9 mouse cellular contexts compared by ENCODE assay signal in genomic region chr1:37250643-37251310, GRCm38 (mm10). TPM values are rescaled to one million over a fixed set of nuclear protein-coding genes. Genes with fewer than 3 reads are reported as not detected.
DNase-seq lines count a peak whose midpoint lies in the region; ATAC-seq lines count a peak whose summit lies in the region.
"Had no signal": no experiment of that assay in that cellular context is flagged by ENCODE, and none has a peak within 500 bp of the region (broad histone marks: within the 10 kb centered on the region; RNA-seq: fewer than 3 reads in every experiment).

No protein-coding gene starts in this region.

- no peak for ATAC-seq in kidney, embryonic 14.5 days (ENCODE audit: low FRiP score, low TSS enrichment)
- ATAC-seq in liver, embryonic 11.5 days (replicated peaks; ENCODE audit: low FRiP score): no peak
- ATAC-seq in neural tube, embryonic 15.5 days (ENCODE audit: low FRiP score): 0 out of 2 replicates have a peak, but pooled peaks have one; percentile 57

- H3K36me3 ChIP-seq in kidney, embryonic 14.5 days (ENCODE audit: control insufficient read depth, insufficient read depth, low read length): no peaks in the 10 kb centered on the region
- no peaks in the 10 kb centered on the region for H3K36me3 ChIP-seq in liver, embryonic 11.5 days (ENCODE audit: control insufficient read depth, insufficient read depth, low read length)
- H3K36me3 ChIP-seq in neural tube, embryonic 15.5 days: no peaks in the 10 kb centered on the region
- H3K36me3 ChIP-seq: embryonic facial prominence, embryonic 12.5 days had no signal

- WGBS in kidney, embryonic 14.5 days: 40% methylated on average over 5 of the region's 5 CpGs
- WGBS in liver, embryonic 11.5 days: 40% methylated on average over 5 of the region's 5 CpGs
- WGBS in neural tube, embryonic 15.5 days: 41% methylated on average over 5 of the region's 5 CpGs

- H3K9ac ChIP-seq in kidney, embryonic 14.5 days (ENCODE audit: low read depth, low read length): no peak overlapping the region
- H3K9ac ChIP-seq in liver, embryonic 11.5 days (ENCODE audit: low read depth, low read length): no peak overlapping the region
- no peak overlapping the region for H3K9ac ChIP-seq in neural tube, embryonic 15.5 days (replicated peaks)
- H3K9ac ChIP-seq: embryonic facial prominence, embryonic 12.5 days had no signal

- peak; percentile 54 for DNase-seq in kidney, adult 11 months
- DNase-seq in cerebellum, adult 8-10 months: peak; percentile 85
- DNase-seq in frontal cortex, postnatal 10 days (ENCODE audit: low spot score in 2 of 2): peak; percentile 42 to 78
- peak; percentile 82 for DNase-seq in kidney, adult 9 months
- peak; percentile 55 for DNase-seq in liver, embryonic 11.5 days (ENCODE audit: low spot score)
- DNase-seq in telencephalon, adult 2 months (ENCODE audit: low read depth, low spot score): peak; percentile 58

- H3K27ac ChIP-seq in kidney, embryonic 14.5 days (ENCODE audit: low read depth, low read length): no peak overlapping the region
- H3K27ac ChIP-seq in liver, embryonic 11.5 days (ENCODE audit: low read depth, low read length): no peak overlapping the region
- H3K27ac ChIP-seq in neural tube, embryonic 15.5 days (replicated peaks): no peak overlapping the region
- H3K27ac ChIP-seq: embryonic facial prominence, embryonic 12.5 days had no signal

- no peak overlapping the region for H3K4me3 ChIP-seq in kidney, embryonic 14.5 days (ENCODE audit: low read length)
- H3K4me3 ChIP-seq in liver, embryonic 11.5 days (ENCODE audit: low read depth, low read length): no peak overlapping the region
- no peak overlapping the region for H3K4me3 ChIP-seq in neural tube, embryonic 15.5 days (replicated peaks)
- H3K4me3 ChIP-seq: embryonic facial prominence, embryonic 12.5 days had no signal

- no peak overlapping the region for H3K4me2 ChIP-seq in kidney, embryonic 14.5 days (replicated peaks; ENCODE audit: low read depth, low read length)
- H3K4me2 ChIP-seq in liver, embryonic 11.5 days: no peak overlapping the region
- H3K4me2 ChIP-seq in neural tube, embryonic 15.5 days: no peak overlapping the region
- H3K4me2 ChIP-seq: embryonic facial prominence, embryonic 12.5 days had no signal

- no peaks in the 10 kb centered on the region for H3K27me3 ChIP-seq in kidney, embryonic 14.5 days (ENCODE audit: control insufficient read depth, insufficient read depth, low read length)
- H3K27me3 ChIP-seq in liver, embryonic 11.5 days (replicated peaks; ENCODE audit: control insufficient read depth, insufficient read depth, low read length): no peaks in the 10 kb centered on the region
- H3K27me3 ChIP-seq in neural tube, embryonic 15.5 days (replicated peaks): no peaks in the 10 kb centered on the region
- H3K27me3 ChIP-seq: embryonic facial prominence, embryonic 12.5 days had no signal

- H3K4me1 ChIP-seq in kidney, embryonic 14.5 days (ENCODE audit: control insufficient read depth, insufficient read depth, low read length): no peaks in the 10 kb centered on the region
- no peaks in the 10 kb centered on the region for H3K4me1 ChIP-seq in liver, embryonic 11.5 days (replicated peaks; ENCODE audit: control insufficient read depth, insufficient read depth, low read length)
- no peaks in the 10 kb centered on the region for H3K4me1 ChIP-seq in neural tube, embryonic 15.5 days

- no peaks in the 10 kb centered on the region for H3K9me3 ChIP-seq in kidney, embryonic 14.5 days (ENCODE audit: control insufficient read depth, low read length)
- H3K9me3 ChIP-seq in liver, embryonic 11.5 days (ENCODE audit: control insufficient read depth, low read length): no peaks in the 10 kb centered on the region
- no peaks in the 10 kb centered on the region for H3K9me3 ChIP-seq in neural tube, embryonic 15.5 days (replicated peaks)
- H3K9me3 ChIP-seq: embryonic facial prominence, embryonic 12.5 days had no signal

RNA-seq across cellular contexts. Expression of gene Cnga3, which starts 36.5 kb away (rescaled TPM):
- polyA plus RNA-seq in kidney, embryonic 14.5 days (2014; fragmentation: Nextera tagmentation; extraction: Ambion mirVana): not detected in 2 replicates
- polyA plus RNA-seq in liver, embryonic 11.5 days (2014; fragmentation: Nextera tagmentation; extraction: Ambion mirVana): not detected in 2 replicates
- 0.08 TPM in 2 replicates for polyA plus RNA-seq in neural tube, embryonic 15.5 days (2015; fragmentation: Nextera tagmentation; extraction: Ambion mirVana)
- polyA plus RNA-seq: embryonic facial prominence, embryonic 12.5 days had no signal

RNA-seq across cellular contexts. Expression of gene Inpp4a, which starts 48.9 kb away (rescaled TPM):
- 17.8 and 18.6 TPM in 2 replicates for polyA plus RNA-seq in kidney, embryonic 14.5 days (2014; fragmentation: Nextera tagmentation; extraction: Ambion mirVana)
- 6.0 and 6.8 TPM in 2 replicates for polyA plus RNA-seq in liver, embryonic 11.5 days (2014; fragmentation: Nextera tagmentation; extraction: Ambion mirVana)
- 57.2 and 67.4 TPM in 2 replicates for polyA plus RNA-seq in neural tube, embryonic 15.5 days (2015; fragmentation: Nextera tagmentation; extraction: Ambion mirVana)
